Mouse (Mus musculus): Measurements from ENCODE around the gene Frmd4b. TPM values are rescaled to one million over a fixed set of nuclear protein-coding genes. Genes with fewer than 3 reads are reported as not detected.
A peak's percentile ranks its signal among the peaks of the same experiment; 100 is the strongest.

Frmd4b gene
- 11.1 and 11.7 TPM in 2 replicates for polyA plus RNA-seq (2015; fragmentation: Nextera tagmentation; extraction: Ambion mirVana)

DNA sequence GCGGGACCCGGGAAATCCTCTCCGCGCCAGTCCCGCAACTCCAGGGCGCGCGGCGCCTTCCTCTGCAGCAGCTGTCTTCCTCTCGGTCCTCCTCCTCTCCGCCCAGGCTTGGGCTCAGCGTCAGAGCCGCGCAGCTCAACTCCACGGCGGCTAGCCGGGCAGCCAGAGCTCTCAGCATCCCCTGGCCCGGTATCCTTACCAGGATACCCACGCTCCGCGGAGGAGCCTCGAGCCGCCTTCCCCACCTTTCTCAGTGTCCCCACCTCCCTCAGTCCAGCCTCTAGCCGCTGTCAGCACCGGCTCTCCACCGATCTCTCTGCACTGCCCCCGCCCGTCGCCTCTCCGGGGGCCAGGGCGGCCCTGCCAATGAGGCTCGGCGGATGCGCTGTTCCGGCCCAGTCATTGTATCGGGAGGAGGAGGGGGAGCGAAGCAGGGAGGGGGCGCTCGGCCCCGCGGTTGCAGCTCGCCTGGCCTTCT lies at the start of gene Frmd4b:
Frmd4b (minus strand) TSS at position 276 of the 478 bp plus-strand sequence.
- TF ChIP-seq EP300 (IDR thresholded peaks at IDR 0.05) (no peak), CTCF (IDR thresholded peaks at IDR 0.05) (peak; percentile 34)
- ATAC-seq: peak; percentile 87
- Histone ChIP-seq H3K36me3 (ENCODE audit: insufficient read depth, low read length) (no peaks in the 10 kb centered on the region), H3K9ac (replicated peaks; ENCODE audit: low read depth) (peak within 1 kb of the TSS; percentile 43), H3K4me1 (ENCODE audit: insufficient read depth, low read depth, low read length) (peaks cover 3% of the 10 kb centered on the region; the same call in 1 of the 2 replicates), H3K4me3 (ENCODE audit: low read depth, low read length) (peak within 1 kb of the TSS; percentile 63), H3K27me3 (replicated peaks; ENCODE audit: insufficient read depth, low read length) (0 out of 2 replicates have a peak, but pooled peaks cover 5% of the 10 kb centered on the region), H3K9me3 (ENCODE audit: low read length) (no peaks in the 10 kb centered on the region), H3K4me2 (replicated peaks; ENCODE audit: low read depth, low read length) (peak within 1 kb of the TSS; percentile 73), H3K27ac (ENCODE audit: low read length) (peak within 1 kb of the TSS; percentile 45; the same call in 1 of the 2 replicates)
- peak; percentile 52 for DNase-seq (ENCODE audit: low spot score)
- WGBS: under 1% methylated on average over 41 of the region's 42 CpGs

DNA sequence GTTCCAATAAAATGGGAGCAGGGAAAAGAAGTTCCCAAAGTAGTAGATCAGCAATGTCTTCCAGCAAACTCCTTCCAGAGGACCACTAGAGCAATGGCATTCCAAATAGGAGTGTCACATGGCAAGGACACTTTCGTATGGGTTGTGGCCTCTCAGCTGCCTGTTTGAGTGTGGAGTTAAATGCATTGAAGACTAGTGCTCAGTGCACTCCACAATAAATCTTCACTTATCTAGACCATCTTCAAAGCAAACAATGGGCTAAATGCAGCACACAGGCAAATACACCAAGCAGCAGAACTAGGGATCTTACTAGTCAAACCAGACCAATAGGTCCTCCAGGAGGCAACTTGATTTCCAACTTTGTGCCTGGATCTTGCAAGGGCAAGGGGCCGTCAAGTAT lies 49.1 kb upstream of the Frmd4b start:
- H3K4me3 ChIP-seq (ENCODE audit: low read depth, low read length): no peak overlapping the region
- no peaks in the 10 kb centered on the region for H3K36me3 ChIP-seq (ENCODE audit: insufficient read depth, low read length)
- no peaks in the 10 kb centered on the region for H3K9me3 ChIP-seq (ENCODE audit: low read length)
- 33% methylated on average over 2 of the region's 2 CpGs for WGBS
- H3K4me2 ChIP-seq (replicated peaks; ENCODE audit: low read depth, low read length): no peak overlapping the region
- no peak overlapping the region for H3K9ac ChIP-seq (replicated peaks; ENCODE audit: low read depth)
- no peak for TF ChIP-seq EP300 (IDR thresholded peaks at IDR 0.05)
- TF ChIP-seq CTCF (IDR thresholded peaks at IDR 0.05): no peak
- no peaks in the 10 kb centered on the region for H3K27me3 ChIP-seq (replicated peaks; ENCODE audit: insufficient read depth, low read length)
- DNase-seq (ENCODE audit: low spot score) (no peak), ATAC-seq (no peak)
- no peak overlapping the region for H3K27ac ChIP-seq (ENCODE audit: low read length)
- no peaks in the 10 kb centered on the region for H3K4me1 ChIP-seq (ENCODE audit: insufficient read depth, low read depth, low read length)

DNA sequence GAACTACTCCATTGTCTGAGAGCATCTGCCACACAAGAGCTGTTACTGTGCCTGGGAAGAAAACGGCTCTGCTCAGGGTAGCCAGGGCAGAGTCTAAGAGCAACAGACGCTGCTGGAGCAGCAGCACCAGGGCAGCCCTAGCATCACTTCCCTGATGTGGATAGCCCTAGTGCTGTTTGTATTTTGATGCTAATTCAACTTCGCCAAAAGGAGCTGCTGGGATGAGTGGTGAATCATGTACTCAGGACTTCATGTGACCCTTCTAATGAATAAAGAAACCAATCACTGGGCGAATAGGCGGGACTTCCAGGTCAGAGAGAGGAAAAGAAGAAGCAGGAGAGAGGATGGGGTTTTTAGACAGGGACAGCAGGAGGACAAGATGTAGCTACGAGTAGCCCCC lies 41.6 kb upstream of the Frmd4b start:
- DNase-seq (ENCODE audit: low spot score) (no peak), ATAC-seq (no peak)
- WGBS: 84% methylated on average over 6 of the region's 6 CpGs
- Histone ChIP-seq H3K27ac (ENCODE audit: low read length) (no peak overlapping the region), H3K4me1 (ENCODE audit: insufficient read depth, low read depth, low read length) (no peaks in the 10 kb centered on the region), H3K9me3 (ENCODE audit: low read length) (no peaks in the 10 kb centered on the region), H3K9ac (replicated peaks; ENCODE audit: low read depth) (no peak overlapping the region), H3K36me3 (ENCODE audit: insufficient read depth, low read length) (no peaks in the 10 kb centered on the region), H3K4me2 (replicated peaks; ENCODE audit: low read depth, low read length) (no peak overlapping the region), H3K27me3 (replicated peaks; ENCODE audit: insufficient read depth, low read length) (no peaks in the 10 kb centered on the region), H3K4me3 (ENCODE audit: low read depth, low read length) (no peak overlapping the region)
- TF ChIP-seq CTCF (IDR thresholded peaks at IDR 0.05) (no peak), EP300 (IDR thresholded peaks at IDR 0.05) (no peak)

DNA sequence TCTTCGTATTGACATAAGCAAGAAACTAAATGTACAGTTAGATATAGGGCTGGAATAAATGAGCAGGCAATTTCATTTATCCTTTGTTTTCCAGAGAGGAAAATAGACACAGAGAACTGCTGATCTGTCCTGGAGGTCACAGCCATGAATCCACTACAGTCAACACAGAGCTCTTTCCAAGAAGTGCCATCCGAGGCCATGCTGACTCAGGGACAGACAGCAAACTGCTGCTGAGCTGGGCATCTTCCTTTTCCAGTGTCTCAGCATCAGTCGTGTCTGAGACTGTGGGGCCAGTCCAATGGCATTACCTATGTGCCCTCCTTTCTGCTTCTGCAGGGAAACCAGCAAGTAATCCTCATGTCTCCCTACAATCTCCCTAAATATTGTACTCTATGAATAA lies 38.6 kb upstream of the Frmd4b start:
- Histone ChIP-seq H3K36me3 (ENCODE audit: insufficient read depth, low read length) (no peaks in the 10 kb centered on the region), H3K4me1 (ENCODE audit: insufficient read depth, low read depth, low read length) (no peaks in the 10 kb centered on the region), H3K4me3 (ENCODE audit: low read depth, low read length) (no peak overlapping the region), H3K27ac (ENCODE audit: low read length) (no peak overlapping the region), H3K27me3 (replicated peaks; ENCODE audit: insufficient read depth, low read length) (no peaks in the 10 kb centered on the region), H3K9me3 (ENCODE audit: low read length) (no peaks in the 10 kb centered on the region), H3K4me2 (replicated peaks; ENCODE audit: low read depth, low read length) (no peak overlapping the region), H3K9ac (replicated peaks; ENCODE audit: low read depth) (no peak overlapping the region)
- TF ChIP-seq CTCF (IDR thresholded peaks at IDR 0.05): no peak
- no peak for TF ChIP-seq EP300 (IDR thresholded peaks at IDR 0.05)
- DNase-seq (ENCODE audit: low spot score): no peak
- 71% methylated on average over 3 of the region's 3 CpGs for WGBS
- no peak for ATAC-seq

DNA sequence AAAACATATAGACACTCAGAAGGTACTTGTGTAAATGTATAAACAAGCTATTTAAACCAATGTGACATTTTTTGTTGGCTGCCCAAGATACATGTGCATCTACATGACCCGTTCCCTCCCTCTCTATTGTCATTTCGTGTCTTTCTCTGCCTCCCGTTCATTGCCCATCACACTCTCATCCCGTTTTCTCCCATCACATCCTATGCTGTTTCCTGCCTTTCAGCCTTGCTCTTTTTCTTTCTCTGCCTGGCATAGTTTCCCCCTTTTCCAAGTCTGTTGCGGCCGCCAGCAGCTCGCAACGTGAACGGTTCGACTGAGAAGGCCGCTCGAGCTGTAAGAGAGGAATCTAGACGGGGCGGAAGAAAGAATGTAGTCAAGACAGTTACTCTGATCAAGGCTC lies 30.2 kb upstream of the Frmd4b start:
- Histone ChIP-seq H3K4me2 (replicated peaks; ENCODE audit: low read depth, low read length) (no peak overlapping the region), H3K36me3 (ENCODE audit: insufficient read depth, low read length) (no peaks in the 10 kb centered on the region), H3K4me3 (ENCODE audit: low read depth, low read length) (no peak overlapping the region), H3K9me3 (ENCODE audit: low read length) (no peaks in the 10 kb centered on the region), H3K9ac (replicated peaks; ENCODE audit: low read depth) (no peak overlapping the region), H3K27ac (ENCODE audit: low read length) (no peak overlapping the region), H3K27me3 (replicated peaks; ENCODE audit: insufficient read depth, low read length) (no peaks in the 10 kb centered on the region), H3K4me1 (ENCODE audit: insufficient read depth, low read depth, low read length) (no peaks in the 10 kb centered on the region)
- no peak for DNase-seq (ENCODE audit: low spot score)
- TF ChIP-seq CTCF (IDR thresholded peaks at IDR 0.05) (no peak), EP300 (IDR thresholded peaks at IDR 0.05) (no peak)
- WGBS: 90% methylated on average over 14 of the region's 14 CpGs
- ATAC-seq: no peak

DNA sequence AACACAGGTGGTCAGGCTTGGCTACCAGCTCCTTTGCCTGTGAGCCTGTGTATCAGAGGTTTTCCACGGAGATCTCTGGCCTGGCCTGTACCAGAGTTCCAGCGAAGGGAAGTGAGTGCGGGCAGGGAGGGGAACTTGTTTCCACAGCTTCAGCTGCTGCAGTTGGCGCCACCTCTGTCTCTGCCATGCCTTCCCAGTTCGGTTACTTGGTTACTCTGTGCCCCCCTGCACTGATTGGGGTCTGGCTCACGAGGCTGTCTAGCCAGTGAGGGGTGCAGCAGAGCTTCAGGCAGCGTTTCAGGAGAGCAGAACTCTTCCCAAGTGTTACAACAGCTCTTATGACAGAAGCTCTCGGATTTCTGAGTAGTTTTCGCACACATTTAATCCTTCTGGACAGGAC lies 6.0 kb upstream of the Frmd4b start:
- ATAC-seq (no peak), DNase-seq (ENCODE audit: low spot score) (no peak)
- no peak overlapping the region for H3K9ac ChIP-seq (replicated peaks; ENCODE audit: low read depth)
- H3K27ac ChIP-seq (ENCODE audit: low read length): no peak overlapping the region
- no peaks in the 10 kb centered on the region for H3K36me3 ChIP-seq (ENCODE audit: insufficient read depth, low read length)
- H3K4me3 ChIP-seq (ENCODE audit: low read depth, low read length): no peak overlapping the region
- TF ChIP-seq CTCF (IDR thresholded peaks at IDR 0.05): no peak
- TF ChIP-seq EP300 (IDR thresholded peaks at IDR 0.05): no peak
- H3K4me1 ChIP-seq (ENCODE audit: insufficient read depth, low read depth, low read length): no peaks in the 10 kb centered on the region
- no peak overlapping the region for H3K4me2 ChIP-seq (replicated peaks; ENCODE audit: low read depth, low read length)
- no peaks in the 10 kb centered on the region for H3K9me3 ChIP-seq (ENCODE audit: low read length)
- no peaks in the 10 kb centered on the region for H3K27me3 ChIP-seq (replicated peaks; ENCODE audit: insufficient read depth, low read length)
- 58% methylated on average over 9 of the region's 9 CpGs for WGBS

DNA sequence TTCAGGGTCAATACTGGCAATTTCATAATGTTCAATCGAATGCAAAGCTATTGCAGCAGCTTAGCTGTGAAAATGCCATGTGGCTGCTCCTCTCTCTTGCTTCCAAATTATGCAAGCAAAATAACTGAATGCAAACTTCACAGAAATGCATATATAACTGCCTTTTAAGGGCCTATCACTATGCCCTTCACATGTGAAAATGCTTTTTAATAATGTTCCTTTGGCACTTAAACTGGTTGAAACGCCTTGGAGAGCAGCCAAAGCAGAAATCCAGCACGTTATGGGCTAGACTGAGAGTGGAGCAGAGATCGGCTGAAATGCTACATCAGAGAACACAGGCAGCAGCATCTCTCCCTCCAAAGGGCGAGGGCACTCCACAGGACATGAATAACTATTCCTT lies 4.9 kb upstream of the Frmd4b start:
- TF ChIP-seq CTCF (IDR thresholded peaks at IDR 0.05) (no peak), EP300 (IDR thresholded peaks at IDR 0.05) (no peak)
- ATAC-seq (no peak), DNase-seq (ENCODE audit: low spot score) (no peak)
- Histone ChIP-seq H3K27me3 (replicated peaks; ENCODE audit: insufficient read depth, low read length) (0 out of 2 replicates have a peak, but pooled peaks cover 3% of the 10 kb centered on the region), H3K4me1 (ENCODE audit: insufficient read depth, low read depth, low read length) (no peaks in the 10 kb centered on the region; the same call in 1 of the 2 replicates), H3K27ac (ENCODE audit: low read length) (no peak overlapping the region), H3K4me2 (replicated peaks; ENCODE audit: low read depth, low read length) (no peak overlapping the region), H3K9ac (replicated peaks; ENCODE audit: low read depth) (no peak overlapping the region), H3K36me3 (ENCODE audit: insufficient read depth, low read length) (no peaks in the 10 kb centered on the region), H3K9me3 (ENCODE audit: low read length) (no peaks in the 10 kb centered on the region), H3K4me3 (ENCODE audit: low read depth, low read length) (no peak overlapping the region)
- 39% methylated on average over 5 of the region's 5 CpGs for WGBS

All from lung, postnatal 0 days (tissue).